Mouse (Mus musculus) CH12.LX (cell line): ENCODE results near the gene Por. TPM values are rescaled to one million over a fixed set of nuclear protein-coding genes. Genes with fewer than 3 reads are reported as not detected.
A peak's percentile ranks its signal among the peaks of the same experiment; 100 is the strongest.

ENCODE experiments used
- DNase-seq: peaks from one replicate; pipeline ENCODE4 v3.0.0-alpha.2; 2013; ENCODE audit errors: extremely low read depth
- H3K27ac ChIP-seq: 2 replicates; pipeline ENCODE4 v1.5.1; 2012; ENCODE audit warnings: low read depth, mild to moderate bottlenecking, control low read depth, moderate library complexity; ENCODE audit not compliant: insufficient read depth
- H3K27me3 ChIP-seq: replicated peaks from 2 replicates; pipeline ENCODE3; 2012; ENCODE audit warnings: inconsistent platforms
- H3K36me3 ChIP-seq, 2 experiments: replicated peaks in 1 of 2; 2 replicates each; pipeline versions ENCODE3 to v1.6.1; 2012; ENCODE audit warnings: inconsistent platforms in 1 of 2, low read length in 1 of 2, mild to moderate bottlenecking in 1 of 2, mixed read lengths in 1 of 2, moderate library complexity in 1 of 2; ENCODE audit not compliant: control insufficient read depth in 1 of 2, insufficient read depth in 1 of 2
- H3K4me1 ChIP-seq, 2 experiments: 2 replicates each; pipeline ENCODE4 v1.6.1; 2012; ENCODE audit warnings: inconsistent platforms in 1 of 2, moderate library complexity in 1 of 2; ENCODE audit not compliant: insufficient read depth in 2 of 2, control insufficient read depth in 1 of 2
- H3K4me2 ChIP-seq: 2 replicates; pipeline ENCODE4 v1.6.1; 2012; ENCODE audit warnings: low read depth, mild to moderate bottlenecking, control low read depth; ENCODE audit not compliant: poor library complexity, insufficient read depth, severe bottlenecking
- H3K4me3 ChIP-seq, 3 experiments: fragments of 150-350 bp in 1 of 3; sonication (generic) in 1 of 3; replicated peaks in 1 of 3; 2 replicates each; pipeline versions ENCODE3 to v1.5.1; 2011 to 2012; ENCODE audit warnings: low read depth in 2 of 3, low read length in 2 of 3, mild to moderate bottlenecking in 2 of 3, moderate library complexity in 2 of 3, control low read depth in 1 of 3, improper control_type of control experiment in 1 of 3, inconsistent platforms in 1 of 3, mixed read lengths in 1 of 3; ENCODE audit not compliant: poor library complexity in 1 of 3
- H3K79me2 ChIP-seq: replicated peaks from 2 replicates; pipeline ENCODE4 v1.6.1; 2012; ENCODE audit warnings: mild to moderate bottlenecking, moderate library complexity; ENCODE audit not compliant: control insufficient read depth, poor library complexity, insufficient read depth, severe bottlenecking; ENCODE audit errors: extremely low read depth
- H3K9ac ChIP-seq: 2 replicates; pipeline ENCODE4 v1.6.1; 2012; ENCODE audit warnings: low read depth, mild to moderate bottlenecking, control low read depth, moderate library complexity; ENCODE audit not compliant: insufficient read depth
- H3K9me3 ChIP-seq: replicated peaks from 2 replicates; pipeline ENCODE3; 2012; ENCODE audit warnings: low read length, inconsistent platforms, mixed read lengths
- BHLHE40 ChIP-seq: IDR thresholded peaks from 2 replicates; pipeline ENCODE4 v1.6.1; 2011; ENCODE audit warnings: mild to moderate bottlenecking, low read depth, low read length, improper control_type of control experiment
- ELF1 ChIP-seq: IDR thresholded peaks from 2 replicates; pipeline ENCODE4 v1.6.1; 2014; ENCODE audit warnings: low read depth, mild to moderate bottlenecking, inconsistent platforms, low read length, improper control_type of control experiment
- ETS1 ChIP-seq: conservative IDR thresholded peaks from 2 replicates; pipeline ENCODE4 v1.6.1; 2012; ENCODE audit warnings: low read depth, mild to moderate bottlenecking, inconsistent platforms, low read length, improper control_type of control experiment, moderate library complexity
- GABPA ChIP-seq: IDR thresholded peaks from 2 replicates; pipeline ENCODE4 v1.6.1; 2012; ENCODE audit warnings: low read depth, low read length, improper control_type of control experiment, inconsistent platforms; ENCODE audit not compliant: insufficient replicate concordance
- JUN ChIP-seq: IDR thresholded peaks from 2 replicates; pipeline ENCODE4 v1.6.1; 2011; ENCODE audit warnings: low read depth, mild to moderate bottlenecking, low read length, improper control_type of control experiment, moderate library complexity; ENCODE audit not compliant: insufficient read depth
- MAX ChIP-seq: IDR thresholded peaks from 2 replicates; pipeline ENCODE4 v1.6.1; 2011; ENCODE audit warnings: low read length, improper control_type of control experiment
- MXI1 ChIP-seq: IDR thresholded peaks from 2 replicates; pipeline ENCODE4 v1.6.1; 2011; ENCODE audit warnings: mild to moderate bottlenecking, low read depth, low read length, improper control_type of control experiment
- MYC ChIP-seq: IDR thresholded peaks from 2 replicates; pipeline ENCODE4 v1.6.1; 2011; ENCODE audit warnings: low read depth, mild to moderate bottlenecking, improper control_type of control experiment, low read length
- NELFE ChIP-seq: IDR thresholded peaks from 2 replicates; pipeline ENCODE4 v1.6.1; 2011; ENCODE audit warnings: low read depth, low read length, improper control_type of control experiment
- NRF1 ChIP-seq: IDR thresholded peaks from 2 replicates; pipeline ENCODE4 v1.6.1; 2014; ENCODE audit warnings: low read depth, mild to moderate bottlenecking, inconsistent platforms, low read length, improper control_type of control experiment, moderate library complexity
- PAX5 ChIP-seq: IDR thresholded peaks from 2 replicates; pipeline ENCODE4 v1.6.1; 2012; ENCODE audit warnings: low read length, inconsistent platforms, mixed read lengths
- SIN3A ChIP-seq: IDR thresholded peaks from 2 replicates; pipeline ENCODE4 v1.6.1; 2012; ENCODE audit warnings: low read length, improper control_type of control experiment, inconsistent platforms
- ZNF384 ChIP-seq: IDR thresholded peaks from 2 replicates; pipeline ENCODE4 v1.6.1; 2012; ENCODE audit warnings: low read depth, low read length, improper control_type of control experiment, inconsistent platforms
- dilution Hi-C: fragments of 300-500 bp; cut with MboI; formaldehyde crosslinking; loops from 2 replicates; pipeline ENCODE4 v1.14.3; 2020; ENCODE audit warnings: low sequenced_read_pairs; ENCODE audit not compliant: extremely low pct_unique_long_range_greater_than_20kb, extremely low pct_ligation_motif_present
- in situ Hi-C: fragments of 300-500 bp; cut with MboI; formaldehyde crosslinking; loops from 3 replicates; pipeline ENCODE4 v1.14.3; 2019; ENCODE audit warnings: low sequenced_read_pairs, low pct_ligation_motif_present, low pct_unique_long_range_greater_than_20kb, mixed read lengths
- polyA plus RNA-seq: library from polyadenylated mRNA; unstranded; fragments of >175 nt; gene quantifications from 2 replicates; pipeline ENCODE4 v1.2.1, GENCODE M21; 2012; ENCODE audit warnings: low read depth; ENCODE audit not compliant: insufficient read length
- total RNA-seq, 2 experiments: library from RNA; depleted of rRNA; stranded (reverse); fragments of 300-350 nt in 1 of 2; fragments of >200 nt in 1 of 2; gene quantifications; 2 replicates each; pipeline ENCODE4 v1.2.3; 2012 to 2014

Gene Por
- total and polyA plus RNA-seq, 3 experiments: 17.3 to 56.8 (median 41.2) TPM

DNA sequence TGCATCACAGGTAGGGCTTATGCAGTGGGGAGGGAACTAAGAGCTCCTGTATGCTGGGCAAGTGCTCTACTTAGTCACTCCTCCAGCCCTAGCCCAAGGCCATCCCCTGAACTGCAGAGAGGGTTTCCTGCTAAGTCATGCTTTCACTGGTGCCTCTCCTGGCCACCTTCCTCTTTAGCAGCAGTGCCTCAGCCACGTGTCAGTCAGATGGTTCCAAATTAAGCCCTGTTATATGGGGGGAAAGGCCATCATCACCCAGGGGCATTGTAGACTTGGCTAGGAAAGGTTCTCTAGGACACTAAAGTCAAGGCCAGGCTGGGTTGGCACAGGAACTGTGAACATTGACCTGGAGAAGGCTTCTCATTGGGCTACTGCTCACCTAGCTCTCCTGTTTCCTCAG lies 38.0 kb downstream of the Por start:
- H3K27ac ChIP-seq: peak overlapping the region; percentile 64
- no peak overlapping the region for H3K4me2 ChIP-seq
- peaks cover 35 to 74% of the 10 kb centered on the region in 2 experiments for H3K4me1 ChIP-seq
- no peak overlapping the region for H3K9ac ChIP-seq
- in situ Hi-C loops: no loop called here
- H3K36me3 ChIP-seq: peaks cover 8 to 54% of the 10 kb centered on the region in 2 experiments
- peaks cover 4% of the 10 kb centered on the region; the same call in 1 of the 2 replicates for H3K79me2 ChIP-seq
- no peak overlapping the region for H3K4me3 ChIP-seq
- peaks cover 13% of the 10 kb centered on the region for H3K9me3 ChIP-seq
- peak; percentile 67 for DNase-seq
- dilution Hi-C loops: no loop called here
- no peaks in the 10 kb centered on the region for H3K27me3 ChIP-seq
- TF ChIP-seq GABPA: no peak
- no peak for TF ChIP-seq PAX5
- 0 out of 2 replicates have a peak, but pooled peaks have one; percentile 17 for TF ChIP-seq NELFE
- no peak for TF ChIP-seq JUN
- TF ChIP-seq MYC: peak; percentile 58; the same call in 1 of the 2 replicates
- TF ChIP-seq SIN3A: 0 out of 2 replicates have a peak, but pooled peaks have one; percentile 19
- TF ChIP-seq BHLHE40: peak; percentile 73
- peak; percentile 26; the same call in 1 of the 2 replicates for TF ChIP-seq ETS1
- TF ChIP-seq MAX: peak; percentile 87
- TF ChIP-seq MXI1: peak; percentile 83

DNA sequence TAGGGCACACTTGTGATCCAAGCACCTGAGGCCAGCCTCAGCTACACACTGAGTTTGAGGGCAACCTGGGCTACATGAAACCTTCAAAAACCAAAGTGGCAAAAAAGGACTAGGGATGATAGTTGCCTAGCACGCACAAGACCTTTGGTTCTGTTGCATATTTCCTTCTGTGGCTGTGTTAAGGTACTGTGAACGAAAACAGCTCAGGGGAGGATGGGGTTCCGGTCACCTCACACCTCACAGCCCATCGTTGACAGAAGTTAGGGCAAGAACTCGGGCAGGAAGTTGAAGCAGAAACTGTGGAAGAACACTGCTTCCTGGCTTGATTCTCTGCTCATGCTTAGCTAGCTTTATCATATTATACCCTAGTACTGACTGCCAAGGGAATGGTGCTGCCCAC lies 39.9 kb downstream of the Por start:
- DNase-seq: no peak
- Histone ChIP-seq H3K4me3 (no peak overlapping the region), H3K79me2 (peaks cover 7% of the 10 kb centered on the region; the same call in 1 of the 2 replicates), H3K27me3 (no peaks in the 10 kb centered on the region), H3K4me1 (peaks cover 47 to 91% of the 10 kb centered on the region in 2 experiments), H3K36me3 (peaks cover 4 to 39% of the 10 kb centered on the region in 2 experiments), H3K9ac (no peak overlapping the region), H3K9me3 (peaks cover 11% of the 10 kb centered on the region), H3K4me2 (no peak overlapping the region), H3K27ac (no peak overlapping the region)
- TF ChIP-seq ELF1 (no peak), ZNF384 (no peak), BHLHE40 (no peak), NRF1 (no peak)
- in situ Hi-C loops: no loop called here
- dilution Hi-C loops: no loop called here
